Mouse (Mus musculus): ENCODE measurements at regions not wholly inside any gene's neighbourhood (a gene's known extent, or its start where the extent isn't known, plus 50 kb on each side); places are given as distances from the start of the nearest gene placed in this dataset.

- TF ChIP-seq GATA1 (IDR thresholded peaks at IDR 0.05; ENCODE audit: low read length) = no peak
- TF ChIP-seq TAL1 (IDR thresholded peaks at IDR 0.05; ENCODE audit: low read length) = no peak
These were observed 113.7 kb downstream of the Mn1 start for GRCm38 (mm10) chr5:111530628-111531524.
